Mouse (Mus musculus): Measurements from ENCODE around the gene Mapk12. TPM values are rescaled to one million over a fixed set of nuclear protein-coding genes. Genes with fewer than 3 reads are reported as not detected.

The Mapk12 gene
- total RNA-seq, 2 experiments from 2014 or later: 7.4 to 9.2 TPM

DNA sequence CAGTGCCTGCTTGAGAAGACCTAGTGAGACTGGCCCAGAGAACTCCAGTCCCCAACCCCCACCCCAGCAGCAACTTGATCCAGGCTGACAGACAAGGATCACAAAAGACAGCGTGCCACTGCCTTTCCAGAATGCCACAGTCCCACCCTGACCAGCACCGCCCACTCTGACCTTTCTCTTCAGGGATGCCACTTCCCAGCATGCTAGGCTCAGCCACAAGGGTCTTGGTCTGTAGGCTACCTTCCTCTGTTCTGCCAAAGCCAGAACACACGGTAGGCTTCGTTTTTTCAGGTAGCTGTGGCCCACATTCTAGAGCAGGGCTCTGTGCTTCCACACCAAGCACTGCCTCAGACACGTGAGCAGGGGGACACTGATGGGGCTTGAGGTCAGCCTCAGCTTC is 37.9 kb downstream of the Mapk12 start:
- no peak for DNase-seq (ENCODE audit: low spot score in 2 of 2)

DNA sequence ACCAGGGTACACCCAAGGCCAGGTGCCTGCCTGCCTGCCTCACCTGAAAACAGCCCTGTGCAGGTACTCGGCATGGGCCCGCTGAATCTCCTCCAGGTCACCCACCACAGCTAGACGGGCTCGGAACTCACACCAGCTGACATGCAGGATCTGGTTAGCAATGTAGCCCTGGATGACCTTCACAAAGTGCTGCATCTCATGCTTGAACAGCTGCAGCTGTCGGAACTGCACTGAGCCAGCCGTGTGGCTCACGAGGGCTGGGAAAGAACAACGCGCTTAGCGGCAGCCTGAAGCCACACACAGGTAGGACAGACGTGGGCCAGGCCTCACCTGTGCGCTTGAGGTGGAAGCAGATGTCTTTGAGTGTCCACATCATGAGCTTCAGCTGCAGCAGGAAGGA is 39.7 kb downstream of the Mapk12 start:
- DNase-seq (ENCODE audit: low spot score in 2 of 2): no peak

DNA sequence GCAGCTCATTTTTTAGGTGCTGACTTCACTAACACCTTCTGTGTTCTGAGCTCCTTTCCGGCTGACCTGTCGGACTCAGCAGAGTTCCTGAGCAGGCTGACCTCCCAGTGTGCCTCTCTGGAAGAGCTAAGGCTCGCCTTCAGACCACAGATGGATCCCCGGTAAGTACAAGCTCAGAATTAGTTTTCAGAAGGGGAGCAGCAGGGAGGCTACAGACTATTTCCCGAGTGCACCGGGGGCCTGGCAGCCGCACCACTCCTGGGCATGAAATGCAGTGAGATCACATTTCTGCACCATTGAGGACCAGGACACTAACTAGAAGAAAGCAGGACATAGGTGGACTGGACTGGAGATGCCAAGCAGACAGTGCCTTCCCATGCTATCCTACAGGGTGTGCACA is 41.9 kb downstream of the Mapk12 start:
- no peak for DNase-seq (ENCODE audit: low spot score in 2 of 2)

DNA sequence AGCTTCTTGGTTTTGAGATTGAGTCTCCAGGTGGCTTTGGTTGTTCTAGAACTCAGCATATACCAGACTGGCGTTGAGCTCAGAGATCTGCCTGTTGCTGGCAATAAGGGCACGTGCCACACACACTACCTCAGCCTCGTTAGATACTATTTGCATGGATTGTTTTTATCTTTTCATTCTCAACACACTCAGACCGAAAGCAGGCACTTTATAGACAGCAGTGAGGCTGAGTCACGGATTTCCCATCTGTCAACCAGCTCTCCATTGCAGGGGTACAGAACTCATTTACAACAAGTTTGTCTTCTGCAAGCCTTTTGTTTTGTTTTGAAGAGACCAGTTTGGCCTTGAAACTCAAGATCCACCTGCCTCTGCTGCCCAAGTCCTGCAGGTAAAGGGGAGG is 43.1 kb downstream of the Mapk12 start:
- DNase-seq (ENCODE audit: low spot score in 2 of 2): no peak

DNA sequence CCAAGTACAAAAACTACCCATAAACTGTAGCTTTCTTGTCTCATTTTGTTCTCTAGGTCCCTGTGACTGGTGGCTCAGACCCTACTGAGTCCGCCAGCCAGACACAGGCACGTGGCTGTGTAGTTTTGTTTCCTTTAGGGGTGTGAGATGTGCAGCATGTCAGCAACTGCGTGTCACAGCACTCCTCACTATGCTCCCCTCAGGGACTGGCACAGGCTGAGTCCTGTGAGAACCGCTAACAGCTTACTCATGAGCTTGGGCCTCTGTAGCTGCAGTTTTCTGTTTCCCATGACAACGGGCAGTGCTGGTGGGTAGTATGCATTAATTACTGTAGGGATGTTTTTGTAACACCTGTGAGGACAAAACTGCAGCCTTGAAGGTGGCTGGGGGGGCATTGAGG is 48.3 kb downstream of the Mapk12 start:
- DNase-seq (ENCODE audit: low spot score in 2 of 2): no peak

DNA sequence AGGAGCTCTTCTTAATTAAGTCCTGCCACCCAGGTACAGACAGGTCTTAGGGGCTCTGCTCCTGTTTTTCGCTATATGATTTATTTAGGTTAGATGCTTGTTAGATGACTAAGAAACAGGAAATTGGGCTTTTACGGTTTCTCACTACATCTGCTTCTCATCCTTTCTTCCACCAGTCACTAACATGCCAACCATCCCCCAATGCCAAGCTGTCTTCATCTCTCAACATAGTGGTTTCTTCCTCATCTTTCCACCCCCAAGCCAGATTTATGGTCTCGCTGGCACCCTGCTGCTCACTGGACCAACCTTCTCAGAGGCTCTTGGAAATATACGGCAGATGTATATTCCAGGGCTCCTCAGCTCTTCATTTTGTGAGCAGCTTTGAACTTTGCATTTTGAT is 49.8 kb downstream of the Mapk12 start:
- no peak for DNase-seq (ENCODE audit: low spot score in 2 of 2)

DNA sequence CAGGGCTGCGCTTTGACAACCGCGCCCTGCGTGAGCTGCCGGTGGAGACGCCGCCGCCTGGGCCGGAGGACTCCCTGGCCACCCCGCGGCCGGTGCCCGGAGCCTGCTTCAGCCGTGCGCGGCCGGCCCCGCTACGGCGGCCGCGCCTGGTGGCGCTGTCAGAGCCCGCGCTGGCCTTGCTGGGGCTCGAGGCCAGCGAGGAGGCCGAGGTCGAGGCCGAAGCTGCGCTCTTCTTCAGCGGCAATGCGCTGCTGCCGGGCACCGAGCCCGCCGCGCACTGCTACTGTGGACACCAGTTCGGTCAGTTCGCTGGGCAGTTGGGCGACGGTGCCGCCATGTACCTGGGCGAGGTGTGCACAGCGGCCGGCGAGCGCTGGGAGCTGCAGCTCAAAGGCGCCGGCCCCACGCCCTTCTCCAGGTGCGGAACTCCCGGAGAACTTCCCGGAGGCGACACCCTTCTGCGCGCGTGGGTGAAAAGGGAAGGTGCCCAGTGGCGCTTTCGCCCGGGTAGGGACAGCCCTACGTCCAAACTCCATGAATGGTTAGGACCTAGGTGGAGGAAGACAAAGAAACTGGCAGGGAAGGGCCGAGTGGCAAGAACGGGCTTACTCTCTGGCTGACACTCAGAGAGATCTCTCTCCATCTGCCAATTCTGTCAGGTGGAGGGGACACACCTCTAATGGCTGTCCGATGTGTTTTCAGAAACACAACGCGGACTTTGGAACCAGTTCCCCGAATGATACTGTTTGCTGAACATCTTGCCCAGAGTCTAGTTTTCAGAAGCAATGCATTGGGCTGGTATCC is 51.1 kb downstream of the Mapk12 start:
- no peak for DNase-seq (ENCODE audit: low spot score in 2 of 2)

DNA sequence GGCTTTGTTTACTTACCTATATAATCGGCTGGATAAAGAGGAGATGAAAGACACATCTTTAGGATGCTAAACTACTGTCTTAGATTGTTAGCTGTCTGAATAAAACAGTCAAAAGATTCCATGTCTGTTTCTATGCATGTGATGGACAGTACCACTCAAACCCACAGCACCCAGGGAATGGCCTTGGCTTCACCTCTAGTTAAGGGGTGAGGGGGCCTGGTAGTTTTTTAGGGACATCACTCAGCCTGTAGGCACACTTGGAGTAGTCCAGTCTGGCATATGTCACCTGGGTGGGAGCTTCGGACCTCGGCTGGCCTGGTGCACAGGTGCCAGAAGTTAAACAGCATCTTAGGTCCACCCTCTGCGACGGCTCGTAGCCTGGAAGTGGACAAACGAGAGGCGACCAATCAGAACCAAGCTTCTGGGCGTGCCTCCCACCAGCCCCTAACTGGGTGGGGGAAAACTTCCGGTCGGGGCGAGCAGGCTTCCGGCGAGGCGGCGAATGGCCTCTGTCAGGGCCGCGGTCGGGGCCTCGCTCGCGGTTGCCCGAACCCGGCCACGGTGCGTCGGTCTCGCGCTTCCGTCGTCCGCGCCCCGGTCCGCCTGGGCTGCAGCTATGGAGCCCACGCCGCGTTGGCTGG is 51.8 kb downstream of the Mapk12 start, which contains the start of gene Selenoo:
Gene Selenoo (plus strand): TSS at position 478 of the 641 bp plus-strand sequence.
- peak; percentile 89 to 93 for DNase-seq (ENCODE audit: low spot score in 2 of 2)

DNA sequence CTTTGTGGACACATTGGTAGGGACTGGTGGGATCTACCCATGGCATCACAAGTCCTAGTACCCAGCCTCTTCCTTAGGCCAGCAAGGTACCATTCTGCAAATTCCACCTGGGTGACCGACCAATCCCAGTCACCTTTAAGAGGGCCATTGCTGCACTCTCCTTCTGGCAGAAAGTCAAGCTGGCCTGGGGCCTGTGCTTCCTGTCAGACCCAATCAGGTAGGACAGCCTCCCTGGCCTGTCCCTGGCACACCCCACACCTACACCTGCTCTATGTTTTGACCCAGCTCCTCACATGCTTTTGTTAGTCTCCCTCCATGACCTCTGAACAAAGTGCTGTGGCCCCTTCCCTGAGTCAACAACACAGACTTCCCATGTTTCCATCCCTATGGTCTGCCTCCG is 55.7 kb downstream of the Mapk12 start:
- DNase-seq (ENCODE audit: low spot score in 2 of 2): no peak

DNA sequence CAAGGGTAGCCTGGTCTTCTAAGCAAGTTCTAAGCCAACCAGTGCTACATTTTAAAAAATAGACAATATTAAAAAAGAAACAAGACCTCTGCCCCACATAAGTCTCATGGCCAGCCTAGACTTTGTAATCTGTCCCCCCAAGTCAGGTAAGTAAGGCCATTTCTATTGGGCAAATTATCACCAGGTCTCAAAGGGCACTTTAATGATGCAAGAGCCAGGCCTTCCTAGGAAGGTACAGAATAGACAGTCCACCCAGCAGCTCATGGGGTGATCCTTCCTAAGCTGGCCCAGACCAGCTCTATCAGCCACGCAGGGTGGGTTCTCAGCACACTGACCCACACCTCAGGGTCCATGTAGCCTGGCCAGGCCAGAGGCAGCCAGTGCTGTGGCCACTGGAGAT is 56.6 kb downstream of the Mapk12 start:
- DNase-seq (ENCODE audit: low spot score in 2 of 2): no peak

Small RNAs within 50 kb of the gene (microRNA-seq; reads per million reads assigned to microRNA genes)
- 5.9 to 6.0 reads per million in 2 experiments for gene Mir6958
- 0.25 to 1.3 reads per million in 2 experiments for gene Mir7118

Other genes with a start within 250 kb of the Mapk12 start
- gene Ttll8, start 186.3 kb downstream of the Mapk12 start, total RNA-seq (2021): 1 to 10 TPM in 1 of 2 experiments, under 1 TPM in 1; 0.87 to 2.2 TPM
- 100 to 1,000 TPM; 101 to 104 TPM for gene Mlc1, start 161.7 kb downstream of the Mapk12 start, total RNA-seq (2021)
- not detected for gene Mov10l1, start 157.8 kb downstream of the Mapk12 start, total RNA-seq (2021)
- gene Panx2, start 81.0 kb downstream of the Mapk12 start, total RNA-seq (2021): 100 to 1,000 TPM; 107 to 114 TPM
- 10 to 100 TPM; 20.8 to 20.9 TPM for gene Trabd, start 65.6 kb downstream of the Mapk12 start, total RNA-seq (2021)
- gene Selenoo, start 51.6 kb downstream of the Mapk12 start, total RNA-seq (2021): 10 to 100 TPM; 20.1 to 23.0 TPM
- gene Tubgcp6, start 17.6 kb downstream of the Mapk12 start, total RNA-seq (2021): 10 to 100 TPM; 31.4 to 34.6 TPM
- 10 to 100 TPM; 15.2 to 15.8 TPM for gene Hdac10, start 12.0 kb downstream of the Mapk12 start, total RNA-seq (2021)
- gene Mapk11, start 8.9 kb upstream of the Mapk12 start, total RNA-seq (2021): 10 to 100 TPM; 49.1 to 55.1 TPM
- gene Plxnb2, start 40.1 kb upstream of the Mapk12 start, total RNA-seq (2021): 10 to 100 TPM; 47.3 to 54.9 TPM
- gene Dennd6b, start 55.8 kb upstream of the Mapk12 start, total RNA-seq (2021): 10 to 100 TPM; 45.9 to 52.9 TPM
- 100 to 1,000 TPM; 155 to 157 TPM for gene Ppp6r2, start 70.8 kb upstream of the Mapk12 start, total RNA-seq (2021)
- gene Sbf1, start 174.6 kb upstream of the Mapk12 start, total RNA-seq (2021): 100 to 1,000 TPM; 204 to 220 TPM
- not detected for gene Adm2, start 182.0 kb upstream of the Mapk12 start, total RNA-seq (2021)
- not detected for gene Miox, start 193.7 kb upstream of the Mapk12 start, total RNA-seq (2021)
- 10 to 100 TPM; 17.8 to 21.2 TPM for gene Lmf2, start 215.0 kb upstream of the Mapk12 start, total RNA-seq (2021)
- 100 to 1,000 TPM; 111 to 119 TPM for gene Ncaph2, start 215.0 kb upstream of the Mapk12 start, total RNA-seq (2021)
- gene Sco2, start 233.1 kb upstream of the Mapk12 start, total RNA-seq (2021): 10 to 100 TPM; 27.7 to 28.6 TPM
- gene Tymp, start 236.3 kb upstream of the Mapk12 start, total RNA-seq (2021): 1 to 10 TPM; 1.5 TPM
- 1 to 10 TPM; 2.0 to 2.1 TPM for gene Odf3b, start 238.6 kb upstream of the Mapk12 start, total RNA-seq (2021)
- gene Klhdc7b, start 244.2 kb upstream of the Mapk12 start, total RNA-seq (2021): 1 to 10 TPM in 1 of 2 experiments, under 1 TPM in 1; 0.82 to 1.0 TPM

Measured in left cerebral cortex, adult 18-20 months (tissue).